Mouse (Mus musculus) megakaryocyte, embryonic 14.5 days (primary cell): ENCODE results near the gene Gm39566. TPM values are rescaled to one million over a fixed set of nuclear protein-coding genes. Genes with fewer than 3 reads are reported as not detected.

ENCODE experiments used
- H3K27me3 ChIP-seq: replicated peaks from 2 replicates; pipeline ENCODE3; 2012; ENCODE audit warnings: inconsistent platforms
- H3K36me3 ChIP-seq: replicated peaks from 2 replicates; pipeline ENCODE3; 2012; ENCODE audit warnings: low read length, inconsistent platforms, mixed read lengths
- H3K4me1 ChIP-seq: 2 replicates; pipeline ENCODE4 v1.6.1; 2012; ENCODE audit warnings: inconsistent platforms
- H3K4me3 ChIP-seq: replicated peaks from 2 replicates; pipeline ENCODE3; 2012; ENCODE audit warnings: moderate library complexity, mild to moderate bottlenecking, inconsistent platforms
- H3K9me3 ChIP-seq: 2 replicates; pipeline ENCODE4 v1.6.1; 2012; ENCODE audit warnings: inconsistent platforms
- FLI1 ChIP-seq: IDR thresholded peaks from 2 replicates; pipeline ENCODE4 v1.6.1; 2012; ENCODE audit warnings: low read length, inconsistent platforms, mixed read lengths
- GATA1 ChIP-seq: IDR thresholded peaks from 3 replicates; pipeline ENCODE4 v1.6.1; 2012; ENCODE audit warnings: mixed read lengths, low read length, inconsistent platforms, borderline replicate concordance
- polyA plus RNA-seq: library from polyadenylated mRNA; stranded (reverse); fragments of >175 nt; gene quantifications from 2 replicates; pipeline ENCODE4 v1.2.3, GENCODE M21; 2012; ENCODE audit warnings: low replicate concordance; ENCODE audit not compliant: insufficient read depth

The Gm39566 gene
- polyA plus RNA-seq, 1 experiment, result not detected

GRCm38 (mm10) chr11:69807641-69808040 is 7.5 kb downstream of the Gm39566 start:
- peaks cover 7% of the 10 kb centered on the region for H3K9me3 ChIP-seq
- H3K4me1 ChIP-seq, result peaks cover 21% of the 10 kb centered on the region
- TF ChIP-seq FLI1 (no peak), GATA1 (no peak)
- H3K27me3 ChIP-seq, result peaks cover 69% of the 10 kb centered on the region
- no peaks in the 10 kb centered on the region for H3K36me3 ChIP-seq
- no peak overlapping the region for H3K4me3 ChIP-seq

GRCm38 (mm10) chr11:69806378-69806777 is 8.7 kb downstream of the Gm39566 start:
- Histone ChIP-seq H3K27me3 (peaks cover 78% of the 10 kb centered on the region), H3K9me3 (peaks cover 7% of the 10 kb centered on the region), H3K4me3 (no peak overlapping the region), H3K4me1 (peaks cover 34% of the 10 kb centered on the region), H3K36me3 (no peaks in the 10 kb centered on the region)
- TF ChIP-seq FLI1 (no peak), GATA1 (no peak)

DNA sequence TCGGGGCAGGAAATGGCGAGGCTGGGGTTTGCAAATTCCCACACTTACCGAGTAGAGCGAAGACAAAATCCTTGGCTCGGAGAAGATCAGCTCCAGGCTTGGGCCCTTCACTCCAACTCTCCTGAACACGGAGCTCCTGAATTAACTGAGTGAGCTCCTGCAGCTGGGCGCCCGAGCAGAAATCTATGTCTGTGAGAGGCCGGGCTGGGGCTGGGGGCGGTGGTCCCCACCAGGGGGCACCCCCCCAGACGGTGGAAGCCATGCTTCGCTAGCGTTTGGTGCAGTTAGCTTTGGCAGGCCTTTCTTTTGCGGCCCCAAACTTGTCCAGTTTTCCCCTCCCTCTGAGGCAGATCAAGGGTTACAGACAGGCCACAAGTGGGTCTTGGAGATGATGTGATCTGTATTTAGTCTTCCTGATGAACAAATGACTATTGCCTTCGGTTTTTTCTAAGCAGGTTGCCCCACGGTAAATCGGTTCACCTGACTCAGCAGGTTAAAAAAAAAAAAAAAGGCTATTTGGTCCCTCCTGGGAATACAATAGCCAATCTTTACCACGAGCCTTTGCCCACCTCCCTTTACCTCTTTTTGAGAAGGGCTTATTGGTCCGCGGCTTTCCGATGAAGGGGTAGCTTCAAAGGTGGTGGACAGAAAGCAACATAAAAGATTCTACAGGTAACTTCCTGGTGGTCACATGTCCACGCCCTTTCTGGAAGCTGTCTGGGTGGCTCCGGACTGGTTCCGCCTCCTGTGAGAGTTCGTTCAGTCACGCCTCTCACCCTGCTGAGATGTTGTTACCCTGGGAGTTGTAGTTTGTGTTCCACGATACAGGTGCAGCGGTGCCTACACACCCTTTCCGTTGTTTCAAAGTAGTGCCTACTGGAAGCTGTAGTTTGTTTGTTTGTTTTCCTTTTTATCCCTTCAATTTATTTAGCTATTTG is 9.9 kb downstream of the Gm39566 start, which contains the start of gene Tmem102:
Gene Tmem102 (minus strand): TSS at position 653 of the 938 bp plus-strand sequence.
- H3K4me3 ChIP-seq, result no peak within 1 kb of the TSS
- H3K4me1 ChIP-seq, result peaks cover 45% of the 10 kb centered on the region
- H3K9me3 ChIP-seq, result peaks cover 2% of the 10 kb centered on the region
- H3K27me3 ChIP-seq, result peaks cover 78% of the 10 kb centered on the region
- H3K36me3 ChIP-seq, result no peaks in the 10 kb centered on the region
- TF ChIP-seq GATA1 (no peak), FLI1 (no peak)

DNA sequence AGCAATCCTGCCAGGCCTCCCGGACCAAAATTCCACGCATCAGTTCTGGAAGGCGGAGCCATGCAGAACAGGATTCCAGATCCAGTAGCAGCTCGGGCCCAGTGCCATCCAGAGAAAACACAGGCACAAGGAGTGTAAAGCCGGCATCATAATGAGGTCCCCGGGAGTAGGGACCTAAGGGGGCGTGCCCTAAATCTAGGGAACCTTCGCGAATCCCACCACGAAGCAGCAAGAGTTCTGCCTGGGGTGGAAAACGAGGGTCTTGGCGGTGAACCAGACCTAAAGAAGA is 10.5 kb downstream of the Gm39566 start:
- no peak overlapping the region for H3K4me3 ChIP-seq
- TF ChIP-seq GATA1 (no peak), FLI1 (no peak)
- H3K36me3 ChIP-seq, result no peaks in the 10 kb centered on the region
- H3K27me3 ChIP-seq, result peaks cover 83% of the 10 kb centered on the region
- peaks cover 51% of the 10 kb centered on the region for H3K4me1 ChIP-seq
- peaks cover 2% of the 10 kb centered on the region; the same call in 1 of the 2 replicates for H3K9me3 ChIP-seq

DNA sequence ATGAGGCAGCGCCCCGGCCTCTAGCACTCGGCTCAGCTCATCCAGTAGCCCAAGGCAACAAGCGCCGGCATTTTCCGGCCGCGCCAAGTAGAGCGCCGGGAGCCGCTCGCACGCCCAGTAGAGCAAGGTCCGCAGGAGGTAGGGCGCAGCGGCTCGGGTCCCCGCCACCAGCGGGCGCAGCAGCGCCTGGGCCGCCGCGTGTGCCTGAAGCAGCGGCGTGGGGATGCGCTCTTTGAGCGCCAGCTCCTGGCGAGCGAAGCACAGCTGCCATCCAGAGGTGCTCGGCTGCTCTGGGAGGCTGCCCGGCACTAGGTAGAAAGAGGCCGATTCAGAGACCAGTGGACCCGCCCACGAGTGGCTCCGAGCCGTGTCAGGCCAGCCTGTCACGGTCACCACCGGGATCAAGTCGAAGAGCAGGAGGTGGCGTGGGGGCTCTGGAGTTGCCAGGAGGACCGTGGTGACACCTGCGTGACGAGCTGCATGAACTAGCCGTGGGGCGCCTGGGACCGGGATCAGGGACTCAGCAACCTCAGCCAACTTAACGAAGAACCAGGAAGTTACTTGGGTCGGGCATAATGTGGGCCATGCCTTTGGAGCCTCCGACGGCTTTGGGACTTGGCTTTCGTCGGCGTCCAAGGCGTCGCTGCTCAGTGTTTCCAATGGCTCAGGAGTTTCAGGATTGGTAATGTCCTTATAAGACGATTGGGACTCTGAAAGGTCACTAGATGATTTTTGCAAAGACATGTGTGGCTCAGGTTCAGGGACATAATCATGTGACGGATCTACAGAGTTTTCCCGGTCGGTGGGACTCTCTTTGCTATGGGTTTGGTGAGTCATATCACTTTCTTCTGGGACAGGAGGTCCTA is 11.1 kb downstream of the Gm39566 start:
- TF ChIP-seq GATA1 (no peak), FLI1 (no peak)
- H3K36me3 ChIP-seq, result no peaks in the 10 kb centered on the region
- peaks cover 56% of the 10 kb centered on the region for H3K4me1 ChIP-seq
- peaks cover 84% of the 10 kb centered on the region for H3K27me3 ChIP-seq
- H3K4me3 ChIP-seq, result peak overlapping the region; percentile 90
- peaks cover 2% of the 10 kb centered on the region; the same call in 1 of the 2 replicates for H3K9me3 ChIP-seq

- H3K4me3 ChIP-seq, result peak overlapping the region; percentile 90
- H3K27me3 ChIP-seq, result peaks cover 87% of the 10 kb centered on the region
- no peaks in the 10 kb centered on the region for H3K36me3 ChIP-seq
- peaks cover 2% of the 10 kb centered on the region; the same call in 1 of the 2 replicates for H3K9me3 ChIP-seq
- no peak for TF ChIP-seq FLI1
- TF ChIP-seq GATA1, result no peak
- H3K4me1 ChIP-seq, result peaks cover 57% of the 10 kb centered on the region
Observed at GRCm38 (mm10) chr11:69803328-69803727, 11.8 kb downstream of the Gm39566 start.

DNA sequence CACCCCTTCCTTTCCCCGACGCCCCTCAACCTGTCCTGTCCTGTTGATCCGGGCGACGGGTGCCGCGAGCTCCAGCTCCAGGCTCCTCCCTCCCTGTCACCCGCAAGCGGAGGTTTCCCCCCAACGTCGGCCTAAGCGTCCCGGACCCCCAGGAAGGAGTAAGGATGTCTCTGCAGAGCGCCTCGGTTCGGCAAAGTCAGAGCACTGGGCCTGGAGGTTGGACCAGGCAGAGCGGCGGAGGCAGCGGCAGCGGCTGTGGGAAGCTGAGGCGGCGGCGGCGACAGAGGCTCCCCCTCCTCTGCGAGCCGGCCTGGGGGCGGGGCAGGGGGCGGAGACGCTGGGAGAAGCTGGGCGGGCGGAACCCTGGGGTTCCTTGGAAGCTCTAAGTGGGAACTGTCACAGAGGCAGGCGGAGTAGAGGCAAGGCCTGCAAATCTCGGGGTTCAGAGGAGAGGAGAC is 12.4 kb downstream of the Gm39566 start:
- Histone ChIP-seq H3K4me3 (peak overlapping the region; percentile 90), H3K27me3 (peaks cover 91% of the 10 kb centered on the region), H3K4me1 (peaks cover 62% of the 10 kb centered on the region), H3K9me3 (peaks cover 2% of the 10 kb centered on the region; the same call in 1 of the 2 replicates), H3K36me3 (no peaks in the 10 kb centered on the region)
- TF ChIP-seq FLI1, result no peak
- TF ChIP-seq GATA1, result no peak

- Histone ChIP-seq H3K4me3 (peak within 1 kb of the TSS; percentile 90), H3K27me3 (peaks cover 92% of the 10 kb centered on the region), H3K9me3 (peaks cover under 1% of the 10 kb centered on the region; the same call in 1 of the 2 replicates), H3K36me3 (no peaks in the 10 kb centered on the region), H3K4me1 (peaks cover 65% of the 10 kb centered on the region)
- no peak for TF ChIP-seq GATA1
- no peak for TF ChIP-seq FLI1
Observed at GRCm38 (mm10) chr11:69801379-69801977, 13.6 kb downstream of the Gm39566 start, which contains the start of gene Fgf11. TSS of gene Fgf11 (minus strand) at chr11:69801857.
